Mouse (Mus musculus): Measurements from ENCODE around the gene Ckb. TPM values are rescaled to one million over a fixed set of nuclear protein-coding genes. Genes with fewer than 3 reads are reported as not detected.
A peak's percentile ranks its signal among the peaks of the same experiment; 100 is the strongest.
"Not testable (repeated sequence)": the region's sequence is repeated elsewhere in the genome, so short reads cannot be mapped to it uniquely, and the experiment has no call there.

Ckb gene
- 39.2 and 44.8 TPM in 2 replicates for polyA plus RNA-seq (2015; fragmentation: Nextera tagmentation; extraction: Ambion mirVana)

GRCm38 (mm10) chr12:111672176-111672575 lies at the start of gene Ckb:
Gene Ckb (minus strand): TSS chr12:111672338.
- Histone ChIP-seq H3K4me3 (ENCODE audit: low read depth, low read length) (peak within 1 kb of the TSS; percentile 51), H3K4me1 (ENCODE audit: control insufficient read depth, low read depth, low read length) (peaks cover 18% of the 10 kb centered on the region), H3K9ac (ENCODE audit: low read depth, low read length) (no peak within 1 kb of the TSS), H3K4me2 (ENCODE audit: low read depth, low read length) (peak within 1 kb of the TSS; percentile 55), H3K27me3 (ENCODE audit: control insufficient read depth, insufficient read depth, low read depth, low read length) (peaks cover 54% of the 10 kb centered on the region), H3K9me3 (replicated peaks; ENCODE audit: control insufficient read depth, low read length) (no peaks in the 10 kb centered on the region), H3K27ac (ENCODE audit: low read length) (no peak within 1 kb of the TSS), H3K36me3 (ENCODE audit: control insufficient read depth, insufficient read depth) (no peaks in the 10 kb centered on the region)
- 0 out of 2 replicates have a peak, but pooled peaks have one; percentile 17 for ATAC-seq (ENCODE audit: low read depth)
- 1% methylated on average over 31 of the region's 31 CpGs for WGBS (ENCODE audit: insufficient replicate concordance)

GRCm38 (mm10) chr12:111720222-111720621 lies 48.1 kb upstream of the Ckb start:
- no peaks in the 10 kb centered on the region for H3K9me3 ChIP-seq (replicated peaks; ENCODE audit: control insufficient read depth, low read length)
- H3K36me3 ChIP-seq (ENCODE audit: control insufficient read depth, insufficient read depth), result peaks cover 4% of the 10 kb centered on the region; the same call in 1 of the 2 replicates
- WGBS (ENCODE audit: insufficient replicate concordance), result 73% methylated on average over 4 of the region's 4 CpGs
- H3K27me3 ChIP-seq (ENCODE audit: control insufficient read depth, insufficient read depth, low read depth, low read length), result no peaks in the 10 kb centered on the region
- no peaks in the 10 kb centered on the region; the same call in 1 of the 2 replicates for H3K4me1 ChIP-seq (ENCODE audit: control insufficient read depth, low read depth, low read length)
- H3K4me3 ChIP-seq (ENCODE audit: low read depth, low read length), result no peak overlapping the region
- no peak for ATAC-seq (ENCODE audit: low read depth)
- no peak overlapping the region for H3K27ac ChIP-seq (ENCODE audit: low read length)
- no peak overlapping the region for H3K4me2 ChIP-seq (ENCODE audit: low read depth, low read length)
- no peak overlapping the region for H3K9ac ChIP-seq (ENCODE audit: low read depth, low read length)

GRCm38 (mm10) chr12:111718656-111719055 lies 46.5 kb upstream of the Ckb start:
- H3K27ac ChIP-seq (ENCODE audit: low read length), result no peak overlapping the region
- H3K9ac ChIP-seq (ENCODE audit: low read depth, low read length), result no peak overlapping the region
- H3K36me3 ChIP-seq (ENCODE audit: control insufficient read depth, insufficient read depth), result peaks cover 2% of the 10 kb centered on the region; the same call in 1 of the 2 replicates
- no peaks in the 10 kb centered on the region for H3K27me3 ChIP-seq (ENCODE audit: control insufficient read depth, insufficient read depth, low read depth, low read length)
- 60% methylated on average over 8 of the region's 8 CpGs for WGBS (ENCODE audit: insufficient replicate concordance)
- no peak for ATAC-seq (ENCODE audit: low read depth)
- H3K4me3 ChIP-seq (ENCODE audit: low read depth, low read length), result no peak overlapping the region
- no peaks in the 10 kb centered on the region for H3K9me3 ChIP-seq (replicated peaks; ENCODE audit: control insufficient read depth, low read length)
- peaks cover 3% of the 10 kb centered on the region for H3K4me1 ChIP-seq (ENCODE audit: control insufficient read depth, low read depth, low read length)
- H3K4me2 ChIP-seq (ENCODE audit: low read depth, low read length), result no peak overlapping the region

- Histone ChIP-seq H3K9me3 (replicated peaks; ENCODE audit: control insufficient read depth, low read length) (no peaks in the 10 kb centered on the region), H3K27me3 (ENCODE audit: control insufficient read depth, insufficient read depth, low read depth, low read length) (no peaks in the 10 kb centered on the region), H3K4me2 (ENCODE audit: low read depth, low read length) (no peak overlapping the region), H3K9ac (ENCODE audit: low read depth, low read length) (no peak overlapping the region), H3K4me1 (ENCODE audit: control insufficient read depth, low read depth, low read length) (peaks cover 10% of the 10 kb centered on the region), H3K4me3 (ENCODE audit: low read depth, low read length) (no peak overlapping the region), H3K27ac (ENCODE audit: low read length) (no peak overlapping the region), H3K36me3 (ENCODE audit: control insufficient read depth, insufficient read depth) (no peaks in the 10 kb centered on the region)
- WGBS (ENCODE audit: insufficient replicate concordance), result 90% methylated on average over 7 of the region's 7 CpGs
- ATAC-seq (ENCODE audit: low read depth), result no peak
Measured at GRCm38 (mm10) chr12:111716505-111716904, 44.4 kb upstream of the Ckb start.

GRCm38 (mm10) chr12:111713880-111714279 lies 41.7 kb upstream of the Ckb start:
- not testable (repeated sequence) for H3K9me3 ChIP-seq (replicated peaks; ENCODE audit: control insufficient read depth, low read length); H3K27me3 ChIP-seq (ENCODE audit: control insufficient read depth, insufficient read depth, low read depth, low read length); ATAC-seq (ENCODE audit: low read depth); H3K9ac ChIP-seq (ENCODE audit: low read depth, low read length); H3K27ac ChIP-seq (ENCODE audit: low read length)
- peaks cover 21% of the 10 kb centered on the region for H3K36me3 ChIP-seq (ENCODE audit: control insufficient read depth, insufficient read depth)
- H3K4me2 ChIP-seq (ENCODE audit: low read depth, low read length), result peak overlapping the region; percentile 85
- WGBS (ENCODE audit: insufficient replicate concordance), result 56% methylated on average over 6 of the region's 6 CpGs
- H3K4me1 ChIP-seq (ENCODE audit: control insufficient read depth, low read depth, low read length), result peaks cover 11% of the 10 kb centered on the region
- peak overlapping the region; percentile 89 for H3K4me3 ChIP-seq (ENCODE audit: low read depth, low read length)

- WGBS (ENCODE audit: insufficient replicate concordance), result under 1% methylated on average over 81 of the region's 86 CpGs
- peak; percentile 91 for ATAC-seq (ENCODE audit: low read depth)
- Histone ChIP-seq H3K9me3 (replicated peaks; ENCODE audit: control insufficient read depth, low read length) (no peaks in the 10 kb centered on the region), H3K27me3 (ENCODE audit: control insufficient read depth, insufficient read depth, low read depth, low read length) (no peaks in the 10 kb centered on the region), H3K27ac (ENCODE audit: low read length) (peak within 1 kb of the TSS; percentile 60), H3K9ac (ENCODE audit: low read depth, low read length) (peak within 1 kb of the TSS; percentile 86), H3K36me3 (ENCODE audit: control insufficient read depth, insufficient read depth) (peaks cover 23% of the 10 kb centered on the region), H3K4me2 (ENCODE audit: low read depth, low read length) (peak within 1 kb of the TSS; percentile 85), H3K4me1 (ENCODE audit: control insufficient read depth, low read depth, low read length) (peaks cover 11% of the 10 kb centered on the region), H3K4me3 (ENCODE audit: low read depth, low read length) (peak within 1 kb of the TSS; percentile 89)
Measured at GRCm38 (mm10) chr12:111713004-111713651, 41.0 kb upstream of the Ckb start, which contains the start of the genes Bag5 and Apopt1. Gene Bag5 (minus strand): TSS chr12:111713257. Gene Apopt1 (plus strand): TSS chr12:111713261.

- Histone ChIP-seq H3K4me2 (ENCODE audit: low read depth, low read length) (peak overlapping the region; percentile 85), H3K27me3 (ENCODE audit: control insufficient read depth, insufficient read depth, low read depth, low read length) (no peaks in the 10 kb centered on the region), H3K9ac (ENCODE audit: low read depth, low read length) (peak overlapping the region; percentile 86), H3K36me3 (ENCODE audit: control insufficient read depth, insufficient read depth) (peaks cover 23% of the 10 kb centered on the region), H3K9me3 (replicated peaks; ENCODE audit: control insufficient read depth, low read length) (no peaks in the 10 kb centered on the region), H3K27ac (ENCODE audit: low read length) (peak overlapping the region; percentile 60), H3K4me3 (ENCODE audit: low read depth, low read length) (peak overlapping the region; percentile 89), H3K4me1 (ENCODE audit: control insufficient read depth, low read depth, low read length) (peaks cover 11% of the 10 kb centered on the region)
- peak; percentile 9; the same call in 1 of the 2 replicates for ATAC-seq (ENCODE audit: low read depth)
- under 1% methylated on average over 33 of the region's 33 CpGs for WGBS (ENCODE audit: insufficient replicate concordance)
Measured at GRCm38 (mm10) chr12:111712476-111712875, 40.3 kb upstream of the Ckb start.

- Histone ChIP-seq H3K4me3 (ENCODE audit: low read depth, low read length) (no peak overlapping the region), H3K27ac (ENCODE audit: low read length) (no peak overlapping the region), H3K4me2 (ENCODE audit: low read depth, low read length) (no peak overlapping the region)
Measured at GRCm38 (mm10) chr12:111710091-111710490, 38.0 kb upstream of the Ckb start.

GRCm38 (mm10) chr12:111708181-111708580 lies 36.0 kb upstream of the Ckb start:
- H3K36me3 ChIP-seq (ENCODE audit: control insufficient read depth, insufficient read depth), result peaks cover 23% of the 10 kb centered on the region
- H3K4me3 ChIP-seq (ENCODE audit: low read depth, low read length), result no peak overlapping the region
- no peak overlapping the region for H3K4me2 ChIP-seq (ENCODE audit: low read depth, low read length)
- no peak overlapping the region for H3K27ac ChIP-seq (ENCODE audit: low read length)
- 75% methylated on average over 4 of the region's 4 CpGs for WGBS (ENCODE audit: insufficient replicate concordance)
- H3K9ac ChIP-seq (ENCODE audit: low read depth, low read length), result no peak overlapping the region
- H3K9me3 ChIP-seq (replicated peaks; ENCODE audit: control insufficient read depth, low read length), result no peaks in the 10 kb centered on the region
- no peak for ATAC-seq (ENCODE audit: low read depth)
- H3K27me3 ChIP-seq (ENCODE audit: control insufficient read depth, insufficient read depth, low read depth, low read length), result no peaks in the 10 kb centered on the region
- peaks cover 8% of the 10 kb centered on the region for H3K4me1 ChIP-seq (ENCODE audit: control insufficient read depth, low read depth, low read length)

More at GRCm38 (mm10) chr12:111710091-111710490, 38.0 kb upstream of the Ckb start:
- H3K4me1 ChIP-seq (ENCODE audit: control insufficient read depth, low read depth, low read length), result peaks cover 11% of the 10 kb centered on the region
- no peaks in the 10 kb centered on the region for H3K9me3 ChIP-seq (replicated peaks; ENCODE audit: control insufficient read depth, low read length)
- no peak overlapping the region for H3K9ac ChIP-seq (ENCODE audit: low read depth, low read length)
- 81% methylated on average over 10 of the region's 10 CpGs for WGBS (ENCODE audit: insufficient replicate concordance)
- ATAC-seq (ENCODE audit: low read depth), result no peak
- peaks cover 23% of the 10 kb centered on the region for H3K36me3 ChIP-seq (ENCODE audit: control insufficient read depth, insufficient read depth)
- H3K27me3 ChIP-seq (ENCODE audit: control insufficient read depth, insufficient read depth, low read depth, low read length), result no peaks in the 10 kb centered on the region
